Mouse (Mus musculus) hindbrain, postnatal 0 days (tissue): ENCODE results near the gene Anxa4. TPM values are rescaled to one million over a fixed set of nuclear protein-coding genes. Genes with fewer than 3 reads are reported as not detected.
A peak's percentile ranks its signal among the peaks of the same experiment; 100 is the strongest.

Experiments used
- ATAC-seq: fragments of 200-750 bp; cut with Nextera tagmentation; 2 replicates; pipeline ENCODE4 v1.8.0; 2017; ENCODE audit warnings: mild to moderate bottlenecking, moderate TSS enrichment, moderate library complexity
- DNase-seq: peaks from one replicate; pipeline ENCODE4 v3.0.0-alpha.2; 2015; ENCODE audit warnings: low spot score
- H3K27ac ChIP-seq: fragments of 300-500 bp; sonication (generic); 2 replicates; pipeline ENCODE4 v1.5.1; 2014; ENCODE audit warnings: mild to moderate bottlenecking
- H3K27me3 ChIP-seq: fragments of 300-500 bp; sonication (generic); 2 replicates; pipeline ENCODE4 v1.6.1; 2014; ENCODE audit warnings: low read length, mixed read lengths; ENCODE audit not compliant: insufficient read depth
- H3K36me3 ChIP-seq: fragments of 300-500 bp; sonication (generic); 2 replicates; pipeline ENCODE4 v1.6.1; 2014; ENCODE audit warnings: low read length, mixed read lengths; ENCODE audit not compliant: insufficient read depth
- H3K4me1 ChIP-seq: fragments of 300-500 bp; sonication (generic); 2 replicates; pipeline ENCODE4 v1.6.1; 2014; ENCODE audit warnings: antibody characterized with exemption, low read length, mixed read lengths; ENCODE audit not compliant: insufficient read depth
- H3K4me2 ChIP-seq: fragments of 300-500 bp; sonication (generic); 2 replicates; pipeline ENCODE4 v1.6.1; 2014; ENCODE audit warnings: low read depth, mild to moderate bottlenecking, low read length, moderate library complexity, mixed read lengths
- H3K4me3 ChIP-seq: fragments of 300-500 bp; sonication (generic); 2 replicates; pipeline ENCODE4 v1.5.1; 2014; ENCODE audit warnings: low read length
- H3K9ac ChIP-seq: fragments of 300-500 bp; sonication (generic); replicated peaks from 2 replicates; pipeline ENCODE4 v1.6.1; 2014; ENCODE audit warnings: mild to moderate bottlenecking, low read length, moderate library complexity, mixed read lengths
- H3K9me3 ChIP-seq: fragments of 300-500 bp; sonication (generic); 2 replicates; pipeline ENCODE4 v1.6.1; 2016; ENCODE audit warnings: low read length, mixed read lengths
- CTCF ChIP-seq: IDR thresholded peaks from 2 replicates; pipeline ENCODE4 v1.5.1; 2016; ENCODE audit warnings: antibody characterized with exemption, control low read depth, low read depth
- WGBS: fragments of 180-500 bp; shearing (Covaris S2); extraction: QIAGEN DNeasy Blood & Tissue Kit; methylation state at CpG from one replicate; pipeline ENCODE4 v1.1.7; 2014; 5-methylcytosine and 5-hydroxymethylcytosine counted together
- polyA plus RNA-seq: library from polyadenylated mRNA; unstranded; fragments of >200 nt; fragmentation: Nextera tagmentation; extraction: Ambion mirVana; gene quantifications from 2 replicates; pipeline ENCODE4 v1.2.1, GENCODE M21; 2015
- total RNA-seq: library from RNA; depleted of rRNA; stranded (reverse); fragments of >200 nt; gene quantifications from 2 replicates; pipeline ENCODE4 v1.2.3, GENCODE M21; 2014; rRNA removed

Anxa4 gene
- total RNA-seq (2.1 and 4.2 TPM in 2 replicates), polyA plus RNA-seq (6.4 and 6.8 TPM in 2 replicates)

- H3K9me3 ChIP-seq: no peaks in the 10 kb centered on the region
- peak within 1 kb of the TSS; percentile 44 for H3K4me3 ChIP-seq
- WGBS: 3% methylated on average over 41 of the region's 41 CpGs
- peaks cover 10% of the 10 kb centered on the region for H3K27me3 ChIP-seq
- TF ChIP-seq CTCF: no peak
- peak within 1 kb of the TSS; percentile 66 for H3K4me2 ChIP-seq
- H3K9ac ChIP-seq: peak within 1 kb of the TSS; percentile 41; the same call in 1 of the 2 replicates
- peak; percentile 6 for DNase-seq
- no peak for ATAC-seq
- H3K36me3 ChIP-seq: no peaks in the 10 kb centered on the region
- 0 out of 2 replicates have a peak, but pooled peaks cover 5% of the 10 kb centered on the region for H3K4me1 ChIP-seq
- H3K27ac ChIP-seq: no peak within 1 kb of the TSS
These were observed at the start of gene Anxa4 for GRCm38 (mm10) chr6:86793021-86793815. TSS of gene Anxa4 (minus strand) at chr6:86793584.

GRCm38 (mm10) chr6:86841949-86842348, 48.6 kb upstream of the Anxa4 start:
- no peak for DNase-seq
- no peak for ATAC-seq
- Histone ChIP-seq H3K4me2 (no peak overlapping the region), H3K27me3 (no peaks in the 10 kb centered on the region), H3K36me3 (no peaks in the 10 kb centered on the region), H3K4me1 (no peaks in the 10 kb centered on the region), H3K4me3 (no peak overlapping the region), H3K9ac (no peak overlapping the region), H3K9me3 (no peaks in the 10 kb centered on the region), H3K27ac (no peak overlapping the region)
- WGBS: 69% methylated on average over 3 of the region's 3 CpGs
- no peak for TF ChIP-seq CTCF

GRCm38 (mm10) chr6:86839089-86839488, 45.7 kb upstream of the Anxa4 start:
- H3K36me3 ChIP-seq: no peaks in the 10 kb centered on the region
- no peak overlapping the region for H3K4me2 ChIP-seq
- DNase-seq (no peak), ATAC-seq (no peak)
- no peak overlapping the region for H3K4me3 ChIP-seq
- no peak for TF ChIP-seq CTCF
- H3K27me3 ChIP-seq: no peaks in the 10 kb centered on the region
- no peak overlapping the region for H3K9ac ChIP-seq
- no peak overlapping the region for H3K27ac ChIP-seq
- no peaks in the 10 kb centered on the region for H3K9me3 ChIP-seq
- H3K4me1 ChIP-seq: no peaks in the 10 kb centered on the region
- 82% methylated on average over 2 of the region's 2 CpGs for WGBS

GRCm38 (mm10) chr6:86832802-86833502, 39.6 kb upstream of the Anxa4 start:
- Histone ChIP-seq H3K27me3 (no peaks in the 10 kb centered on the region), H3K4me1 (no peaks in the 10 kb centered on the region), H3K4me3 (no peak overlapping the region), H3K27ac (no peak overlapping the region), H3K9ac (no peak overlapping the region), H3K4me2 (no peak overlapping the region), H3K9me3 (no peaks in the 10 kb centered on the region), H3K36me3 (no peaks in the 10 kb centered on the region)
- 79% methylated on average over 13 of the region's 13 CpGs for WGBS
- ATAC-seq: no peak
- DNase-seq: no peak
- TF ChIP-seq CTCF: no peak

- Histone ChIP-seq H3K4me1 (no peaks in the 10 kb centered on the region), H3K9me3 (no peaks in the 10 kb centered on the region), H3K36me3 (no peaks in the 10 kb centered on the region), H3K9ac (no peak overlapping the region), H3K27me3 (no peaks in the 10 kb centered on the region), H3K4me3 (no peak overlapping the region), H3K27ac (no peak overlapping the region), H3K4me2 (no peak overlapping the region)
- no peak for TF ChIP-seq CTCF
- ATAC-seq (no peak), DNase-seq (no peak)
- WGBS: 72% methylated on average over 10 of the region's 10 CpGs
These were observed 37.5 kb upstream of the Anxa4 start for GRCm38 (mm10) chr6:86830738-86831500.

GRCm38 (mm10) chr6:86829768-86830167, 36.4 kb upstream of the Anxa4 start:
- Histone ChIP-seq H3K9ac (no peak overlapping the region), H3K4me3 (no peak overlapping the region), H3K4me1 (no peaks in the 10 kb centered on the region), H3K27me3 (no peaks in the 10 kb centered on the region), H3K27ac (no peak overlapping the region), H3K4me2 (no peak overlapping the region), H3K9me3 (no peaks in the 10 kb centered on the region), H3K36me3 (no peaks in the 10 kb centered on the region)
- 81% methylated on average over 6 of the region's 6 CpGs for WGBS
- no peak for TF ChIP-seq CTCF
- DNase-seq (no peak), ATAC-seq (no peak)
